Mouse (Mus musculus): Measurements from ENCODE around the gene Traf3ip2.

Traf3ip2 gene

GRCm38 (mm10) chr10:39633379-39633778, 20.6 kb downstream of the Traf3ip2 start:
- in situ Hi-C loops (cut with MboI, MseI) = no loop called here

GRCm38 (mm10) chr10:39634423-39635101, 21.8 kb downstream of the Traf3ip2 start:
- in situ Hi-C loops (cut with MboI, MseI) = no loop called here

- in situ Hi-C loops (cut with MboI, MseI) = no loop called here
These were observed 26.1 kb downstream of the Traf3ip2 start for GRCm38 (mm10) chr10:39638862-39639261.

- in situ Hi-C loops (cut with MboI, MseI) = no loop called here
These were observed 27.0 kb downstream of the Traf3ip2 start for GRCm38 (mm10) chr10:39639783-39640182.

- in situ Hi-C loops (cut with MboI, MseI) = no loop called here
These were observed 28.1 kb downstream of the Traf3ip2 start for GRCm38 (mm10) chr10:39640817-39641226.

- in situ Hi-C loops (cut with MboI, MseI) = no loop called here
These were observed 33.3 kb downstream of the Traf3ip2 start for GRCm38 (mm10) chr10:39645789-39646628.

GRCm38 (mm10) chr10:39646629-39647019, 33.9 kb downstream of the Traf3ip2 start:
- in situ Hi-C loops (cut with MboI, MseI) = no loop called here

- in situ Hi-C loops (cut with MboI, MseI) = no loop called here
These were observed 34.4 kb downstream of the Traf3ip2 start for GRCm38 (mm10) chr10:39647118-39647517.

- in situ Hi-C loops (cut with MboI, MseI) = no loop called here
These were observed 35.5 kb downstream of the Traf3ip2 start for GRCm38 (mm10) chr10:39648278-39648677.

GRCm38 (mm10) chr10:39649550-39649949, 36.8 kb downstream of the Traf3ip2 start:
- in situ Hi-C loops (cut with MboI, MseI) = no loop called here

- in situ Hi-C loops (cut with MboI, MseI) = no loop called here
These were observed 37.6 kb downstream of the Traf3ip2 start for GRCm38 (mm10) chr10:39650316-39650715.

- in situ Hi-C loops (cut with MboI, MseI) = no loop called here
These were observed 41.3 kb downstream of the Traf3ip2 start for GRCm38 (mm10) chr10:39654001-39654416.

- in situ Hi-C loops (cut with MboI, MseI) = no loop called here
These were observed 46.2 kb downstream of the Traf3ip2 start for GRCm38 (mm10) chr10:39658901-39659410.

- in situ Hi-C loops (cut with MboI, MseI) = no loop called here
These were observed 46.9 kb downstream of the Traf3ip2 start for GRCm38 (mm10) chr10:39659411-39660268.

GRCm38 (mm10) chr10:39660269-39660655, 47.5 kb downstream of the Traf3ip2 start:
- in situ Hi-C loops (cut with MboI, MseI) = no loop called here

- in situ Hi-C loops (cut with MboI, MseI) = no loop called here
These were observed 48.0 kb downstream of the Traf3ip2 start for GRCm38 (mm10) chr10:39660698-39661097.

GRCm38 (mm10) chr10:39665071-39665502, 52.4 kb downstream of the Traf3ip2 start:
- in situ Hi-C loops (cut with MboI, MseI) = no loop called here

- in situ Hi-C loops (cut with MboI, MseI) = no loop called here
These were observed 53.3 kb downstream of the Traf3ip2 start for GRCm38 (mm10) chr10:39666027-39666426.

GRCm38 (mm10) chr10:39671451-39671850, 58.7 kb downstream of the Traf3ip2 start:
- in situ Hi-C loops (cut with MboI, MseI) = loop anchor here (5.0 kb wide), 1 partner anchor 51 kb away; no protein-coding TSS in a partner anchor

- in situ Hi-C loops (cut with MboI, MseI) = loop anchor here (5.0 kb wide), 1 partner anchor 50 kb away; no protein-coding TSS in a partner anchor
These were observed 59.9 kb downstream of the Traf3ip2 start for GRCm38 (mm10) chr10:39672547-39673051.

GRCm38 (mm10) chr10:39674106-39674505, 61.4 kb downstream of the Traf3ip2 start:
- in situ Hi-C loops (cut with MboI, MseI) = loop anchor here (5.0 kb wide), 1 partner anchor 48 kb away; no protein-coding TSS in a partner anchor

Measured in regulatory T cell (primary cell).